Comparison of ENCODE assay signal across 10 mouse cellular contexts in genomic region chr2:85011906-85012604, GRCm38 (mm10). TPM values are rescaled to one million over a fixed set of nuclear protein-coding genes. Genes with fewer than 3 reads are reported as not detected.
DNase-seq lines count a peak whose midpoint lies in the region; ATAC-seq and TF ChIP-seq lines count a peak whose summit lies in the region.
"Had no signal": no experiment of that assay in that cellular context is flagged by ENCODE, and none has a peak within 500 bp of the region (broad histone marks: within the 10 kb centered on the region; RNA-seq: fewer than 3 reads in every experiment).

No protein-coding gene starts in this region.

- H3K4me1 ChIP-seq in MEL (ENCODE audit: control insufficient read depth in 1 of 2, insufficient read depth in 2 of 2, low read length in 2 of 2), result peaks cover 22 to 28% of the 10 kb centered on the region in 2 experiments
- H3K4me1 ChIP-seq in forebrain, embryonic 14.5 days (ENCODE audit: control insufficient read depth, insufficient read depth, low read length), result no peaks in the 10 kb centered on the region

- H3K36me3 ChIP-seq in MEL (ENCODE audit: control insufficient read depth in 1 of 2, insufficient read depth in 2 of 2, low read length in 2 of 2), result peaks cover 0 to 31% of the 10 kb centered on the region in 2 experiments; a peak in 2 of 4 replicates
- H3K36me3 ChIP-seq in forebrain, embryonic 14.5 days (ENCODE audit: control insufficient read depth, insufficient read depth, low read length), result no peaks in the 10 kb centered on the region

- no peak for TF ChIP-seq RAD21 in MEL (IDR thresholded peaks at IDR 0.05; ENCODE audit: low read depth, low read length)

- peak overlapping the region; percentile 95 for H3K27ac ChIP-seq in MEL (ENCODE audit: control insufficient read depth, low read depth, low read length)
- no peak overlapping the region for H3K27ac ChIP-seq in forebrain, embryonic 14.5 days (ENCODE audit: low read depth, low read length)

- H3K79me2 ChIP-seq in MEL (ENCODE audit: control insufficient read depth, insufficient read depth, low read length, poor library complexity), result no peaks in the 10 kb centered on the region

- no peak; a peak in 2 of 4 replicates for TF ChIP-seq POLR2A in MEL (IDR thresholded peaks at IDR 0.05; ENCODE audit: control insufficient read depth in 1 of 2, insufficient read depth in 1 of 2, low read depth in 1 of 2, low read length in 2 of 2, poor library complexity in 1 of 2)

- no peak overlapping the region for H3K4me2 ChIP-seq in forebrain, embryonic 14.5 days (ENCODE audit: low read length)

- intact Hi-C loops in gastrocnemius, postnatal 14 days (cut with DNase I; ENCODE audit: low total_unique reads), result no loop called here

- 79% methylated on average over 9 of the region's 9 CpGs for WGBS in forebrain, embryonic 14.5 days

- no peak for TF ChIP-seq CTCF in MEL (IDR thresholded peaks at IDR 0.05 in 2 of 3, conservative IDR thresholded peaks at IDR 0.05 in 1 of 3; ENCODE audit: control insufficient read depth in 1 of 3, insufficient read depth in 1 of 3, low read depth in 2 of 3, low read length in 3 of 3, poor library complexity in 1 of 3, severe bottlenecking in 1 of 3)

- peak overlapping the region; percentile 68 for H3K9ac ChIP-seq in MEL (ENCODE audit: control insufficient read depth, low read depth, low read length, poor library complexity, severe bottlenecking)
- H3K9ac ChIP-seq in forebrain, embryonic 14.5 days (ENCODE audit: low read length), result no peak overlapping the region

- peak; percentile 47; the same call in 1 of the 2 replicates for ATAC-seq in forebrain, embryonic 14.5 days

- H3K27me3 ChIP-seq in MEL (ENCODE audit: control insufficient read depth in 1 of 2, insufficient read depth in 2 of 2, low read length in 2 of 2), result no peaks in the 10 kb centered on the region
- H3K27me3 ChIP-seq in forebrain, embryonic 14.5 days (replicated peaks; ENCODE audit: control insufficient read depth, insufficient read depth, low read length), result no peaks in the 10 kb centered on the region
- H3K27me3 ChIP-seq: CH12.LX had no signal

- peak; percentile 58 to 66; a peak in 3 of 4 replicates for TF ChIP-seq EP300 in MEL (IDR thresholded peaks at IDR 0.05; ENCODE audit: low read depth in 1 of 2, low read length in 2 of 2)

- peak; percentile 28 for DNase-seq in gastrocnemius, adult 18-20 months (ENCODE audit: low spot score)
- DNase-seq in gastrocnemius, postnatal 14 days, result no peak
- DNase-seq in MEL (ENCODE audit: low read depth, low spot score) (peak; percentile 72), liver (peak; percentile 91)
- DNase-seq in forebrain, embryonic 14.5 days (ENCODE audit: low spot score), result peak; percentile 65
- DNase-seq in thymus, postnatal 4 days, result no peak
- no peak for DNase-seq in right cerebral cortex, postnatal 36 days (ENCODE audit: low spot score in 2 of 2)
- DNase-seq in left cerebral cortex, adult 18-20 months (ENCODE audit: low spot score in 2 of 2), result no peak

- no peaks in the 10 kb centered on the region for H3K9me3 ChIP-seq in MEL (replicated peaks; ENCODE audit: insufficient read depth, low read length)
- H3K9me3 ChIP-seq in forebrain, embryonic 14.5 days (replicated peaks; ENCODE audit: control insufficient read depth, low read length), result no peaks in the 10 kb centered on the region

- H3K4me3 ChIP-seq in MEL (ENCODE audit: control insufficient read depth in 1 of 2, insufficient read depth in 1 of 2, low read depth in 2 of 2, low read length in 2 of 2), result peak overlapping the region; percentile 39 to 46
- no peak overlapping the region for H3K4me3 ChIP-seq in forebrain, embryonic 14.5 days (ENCODE audit: low read depth, low read length)

TF ChIP-seq in MEL, 35 proteins besides CTCF, POLR2A, EP300 and RAD21 (continues in another document):
- TF ChIP-seq TCF12 (IDR thresholded peaks at IDR 0.05; ENCODE audit: low read depth, low read length) (no peak; the same call in 1 of the 2 replicates), MEF2A (IDR thresholded peaks at IDR 0.05; ENCODE audit: extremely low read depth, insufficient replicate concordance, low read depth, low read length, poor library complexity, severe bottlenecking) (no peak), ETS1 (IDR thresholded peaks at IDR 0.05; ENCODE audit: low read depth, low read length) (no peak), MXI1 (IDR thresholded peaks at IDR 0.05; ENCODE audit: low read depth, low read length) (no peak; the same call in 1 of the 2 replicates), USF2 (IDR thresholded peaks at IDR 0.05; ENCODE audit: borderline replicate concordance in 1 of 2, insufficient read depth in 1 of 2, low read depth in 1 of 2, low read length in 2 of 2) (0 out of 4 replicates have a peak, but pooled peaks of 1 of the 2 experiments have one; percentile 31), MYB (IDR thresholded peaks at IDR 0.05; ENCODE audit: low read depth, low read length) (no peak), MYC (IDR thresholded peaks at IDR 0.05; ENCODE audit: low read depth, low read length) (peak; percentile 80; the same call in 1 of the 2 replicates), ZMIZ1 (IDR thresholded peaks at IDR 0.05; ENCODE audit: low read depth, low read length) (no peak), MAX (IDR thresholded peaks at IDR 0.05; ENCODE audit: low read length) (0 out of 2 replicates have a peak, but pooled peaks have one; percentile 45), MAFK (IDR thresholded peaks at IDR 0.05; ENCODE audit: borderline replicate concordance, low read depth, low read length) (no peak), HCFC1 (IDR thresholded peaks at IDR 0.05; ENCODE audit: low read depth, low read length) (no peak), BHLHE40 (IDR thresholded peaks at IDR 0.05; ENCODE audit: borderline replicate concordance, low read depth, low read length) (no peak), ZNF384 (IDR thresholded peaks at IDR 0.05; ENCODE audit: low read depth, low read length) (no peak), ZKSCAN1 (IDR thresholded peaks at IDR 0.05; ENCODE audit: low read depth, low read length) (no peak), JUND (IDR thresholded peaks at IDR 0.05; ENCODE audit: low read depth, low read length) (no peak), CHD1 (IDR thresholded peaks at IDR 0.05; ENCODE audit: low read depth, low read length) (no peak), ZC3H11A (IDR thresholded peaks at IDR 0.05; ENCODE audit: low read depth, low read length) (no peak), KAT2A (conservative IDR thresholded peaks at IDR 0.05; ENCODE audit: low read depth, low read length) (no peak), TBP (IDR thresholded peaks at IDR 0.05; ENCODE audit: low read depth, low read length) (peak; percentile 56; the same call in 1 of the 2 replicates), NELFE (IDR thresholded peaks at IDR 0.05; ENCODE audit: low read depth, low read length) (no peak; the same call in 1 of the 2 replicates), USF1 (IDR thresholded peaks at IDR 0.05; ENCODE audit: low read depth, low read length) (peak; percentile 82), UBTF (IDR thresholded peaks at IDR 0.05; ENCODE audit: borderline replicate concordance, insufficient read depth, low read depth, low read length) (no peak), NRF1 (IDR thresholded peaks at IDR 0.05; ENCODE audit: insufficient read depth, low read depth, low read length, poor library complexity, severe bottlenecking) (no peak), GATA1 (IDR thresholded peaks at IDR 0.05; ENCODE audit: low read depth, low read length) (peak; percentile 65)

RNA-seq across cellular contexts. Expression of gene Prg3, which starts 24.0 kb away (rescaled TPM):
- not detected for total RNA-seq in gastrocnemius, adult 18-20 months (2021)
- not detected for total RNA-seq in gastrocnemius, postnatal 14 days (2021)
- total RNA-seq in MEL (2012; rRNA removed), result not detected in 2 replicates
- polyA plus RNA-seq in MEL (2012; ENCODE audit: insufficient read depth in 1 of 2, insufficient read length in 2 of 2, low read depth in 1 of 2, low replicate concordance in 2 of 2, missing spikeins in 1 of 2), result not detected
- not detected in 2 replicates for polyA plus RNA-seq in forebrain, embryonic 14.5 days (2014; fragmentation: Nextera tagmentation; extraction: Ambion mirVana)
- not detected for total RNA-seq in left cerebral cortex, adult 18-20 months (2021)
- total RNA-seq: CH12.LX; heart, postnatal 14 days had no signal

RNA-seq across cellular contexts. Expression of gene Ssrp1, which starts 25.0 kb away (rescaled TPM):
- 10 to 100 TPM; 25.8 to 27.9 TPM for total RNA-seq in gastrocnemius, adult 18-20 months (2021)
- total RNA-seq in gastrocnemius, postnatal 14 days (2021), result 10 to 100 TPM; 34.0 to 44.2 TPM
- total RNA-seq in MEL (2012; rRNA removed), result 239 and 256 TPM in 2 replicates
- 100 to 1,000 TPM; 420 to 875 TPM for polyA plus RNA-seq in MEL (2012; ENCODE audit: insufficient read depth in 1 of 2, insufficient read length in 2 of 2, low read depth in 1 of 2, low replicate concordance in 2 of 2, missing spikeins in 1 of 2)
- 240 and 254 TPM in 2 replicates for polyA plus RNA-seq in forebrain, embryonic 14.5 days (2014; fragmentation: Nextera tagmentation; extraction: Ambion mirVana)
- total RNA-seq in left cerebral cortex, adult 18-20 months (2021), result 100 to 1,000 TPM; 105 to 109 TPM

RNA-seq across cellular contexts. Expression of gene P2rx3, which starts 25.2 kb away (rescaled TPM):
- under 1 TPM; 0.40 to 0.50 TPM for total RNA-seq in gastrocnemius, adult 18-20 months (2021)
- under 1 TPM; 0.89 to 0.92 TPM for total RNA-seq in gastrocnemius, postnatal 14 days (2021)
- total RNA-seq in MEL (2012; rRNA removed), result 0.26 TPM in 1 of 2 replicates, not detected in the other
- polyA plus RNA-seq in MEL (2012; ENCODE audit: insufficient read depth in 1 of 2, insufficient read length in 2 of 2, low read depth in 1 of 2, low replicate concordance in 2 of 2, missing spikeins in 1 of 2), result under 1 TPM in 1 of 2 experiments, not detected in 1; 0.36 TPM
- 0.30 and 0.36 TPM in 2 replicates for polyA plus RNA-seq in forebrain, embryonic 14.5 days (2014; fragmentation: Nextera tagmentation; extraction: Ambion mirVana)
- 1 to 10 TPM; 1.9 to 2.1 TPM for total RNA-seq in left cerebral cortex, adult 18-20 months (2021)

RNA-seq across cellular contexts. Expression of gene Prg2, which starts 31.8 kb away (rescaled TPM):
- not detected for total RNA-seq in gastrocnemius, adult 18-20 months (2021)
- total RNA-seq in gastrocnemius, postnatal 14 days (2021), result under 1 TPM in 1 of 2 experiments, not detected in 1; 0.29 TPM
- 0.42 TPM in 1 of 2 replicates, not detected in the other for total RNA-seq in MEL (2012; rRNA removed)
- polyA plus RNA-seq in MEL (2012; ENCODE audit: insufficient read depth in 1 of 2, insufficient read length in 2 of 2, low read depth in 1 of 2, low replicate concordance in 2 of 2, missing spikeins in 1 of 2), result under 1 TPM in 1 of 2 experiments, not detected in 1; 0.17 TPM
- polyA plus RNA-seq in forebrain, embryonic 14.5 days (2014; fragmentation: Nextera tagmentation; extraction: Ambion mirVana), result not detected in 2 replicates
- not detected for total RNA-seq in left cerebral cortex, adult 18-20 months (2021)
- total RNA-seq: heart, postnatal 14 days had no signal

RNA-seq across cellular contexts. Expression of gene Tnks1bp1, which starts 35.8 kb away (rescaled TPM):
- 10 to 100 TPM; 24.4 to 37.0 TPM for total RNA-seq in gastrocnemius, adult 18-20 months (2021)
- total RNA-seq in gastrocnemius, postnatal 14 days (2021), result 10 to 100 TPM; 47.3 to 48.5 TPM
- 5.5 and 5.9 TPM in 2 replicates for total RNA-seq in MEL (2012; rRNA removed)
- 1 to 10 TPM in 1 of 2 experiments, not detected in 1; 9.9 TPM for polyA plus RNA-seq in MEL (2012; ENCODE audit: insufficient read depth in 1 of 2, insufficient read length in 2 of 2, low read depth in 1 of 2, low replicate concordance in 2 of 2, missing spikeins in 1 of 2)
- 6.7 and 10.6 TPM in 2 replicates for polyA plus RNA-seq in forebrain, embryonic 14.5 days (2014; fragmentation: Nextera tagmentation; extraction: Ambion mirVana)
- 100 to 1,000 TPM; 128 to 136 TPM for total RNA-seq in left cerebral cortex, adult 18-20 months (2021)

Comparison
In these comparisons a context has a peak if more than half of its experiments do, and no peak if none do; other contexts are left out.
1. DNase-seq: peak in gastrocnemius, adult 18-20 months (single experiment), MEL (single experiment), forebrain, embryonic 14.5 days (single experiment) and liver (single experiment); none in gastrocnemius, postnatal 14 days (single experiment), thymus, postnatal 4 days (single experiment), right cerebral cortex, postnatal 36 days (0 of 2) and left cerebral cortex, adult 18-20 months (0 of 2).